Mouse (Mus musculus) hindbrain, embryonic 14.5 days (tissue): ENCODE measurements around the gene Ddah2. TPM values are rescaled to one million over a fixed set of nuclear protein-coding genes. Genes with fewer than 3 reads are reported as not detected.

Source experiments
- ATAC-seq: fragments of 200-750 bp; cut with Nextera tagmentation; 2 replicates; pipeline ENCODE4 v1.8.0; 2017; ENCODE audit warnings: moderate number of reproducible peaks, mild to moderate bottlenecking, moderate TSS enrichment, moderate library complexity; ENCODE audit not compliant: low FRiP score
- DNase-seq: peaks from one replicate; pipeline ENCODE4 v3.0.0-alpha.2; 2015; ENCODE audit warnings: low spot score
- H3K27ac ChIP-seq: fragments of 300-500 bp; sonication (generic); 2 replicates; pipeline ENCODE4 v1.5.1; 2014; ENCODE audit warnings: mild to moderate bottlenecking, moderate library complexity
- H3K27me3 ChIP-seq: fragments of 300-500 bp; sonication (generic); 2 replicates; pipeline ENCODE4 v1.6.1; 2014; ENCODE audit warnings: mild to moderate bottlenecking, low read length, mixed read lengths; ENCODE audit not compliant: control insufficient read depth, insufficient read depth
- H3K36me3 ChIP-seq: fragments of 300-500 bp; sonication (generic); replicated peaks from 2 replicates; pipeline ENCODE4 v1.6.1; 2014; ENCODE audit not compliant: control insufficient read depth, insufficient read depth
- H3K4me1 ChIP-seq: fragments of 300-500 bp; sonication (generic); replicated peaks from 2 replicates; pipeline ENCODE4 v1.6.1; 2014; ENCODE audit warnings: antibody characterized with exemption, low read length, mixed read lengths; ENCODE audit not compliant: control insufficient read depth, insufficient read depth
- H3K4me2 ChIP-seq: fragments of 300-500 bp; sonication (generic); replicated peaks from 2 replicates; pipeline ENCODE4 v1.6.1; 2014; ENCODE audit warnings: mild to moderate bottlenecking, moderate library complexity
- H3K4me3 ChIP-seq: fragments of 300-500 bp; sonication (generic); replicated peaks from 2 replicates; pipeline ENCODE4 v1.5.1; 2014; ENCODE audit warnings: mild to moderate bottlenecking, low read length
- H3K9ac ChIP-seq: fragments of 300-500 bp; sonication (generic); 2 replicates; pipeline ENCODE4 v1.6.1; 2014
- H3K9me3 ChIP-seq: fragments of 300-500 bp; sonication (generic); 2 replicates; pipeline ENCODE4 v1.6.1; 2016; ENCODE audit warnings: low read length; ENCODE audit not compliant: control insufficient read depth
- WGBS: fragments of 180-500 bp; shearing (Covaris S2); extraction: QIAGEN DNeasy Blood & Tissue Kit; methylation state at CpG from one replicate; pipeline ENCODE4 v1.1.7; 2014; 5-methylcytosine and 5-hydroxymethylcytosine counted together
- polyA plus RNA-seq: library from polyadenylated mRNA; unstranded; fragments of >200 nt; fragmentation: Nextera tagmentation; extraction: Ambion mirVana; gene quantifications from 2 replicates; pipeline ENCODE4 v1.2.1, GENCODE M21; 2014

Gene Ddah2
- polyA plus RNA-seq = 295 and 328 TPM in 2 replicates

- H3K4me3 ChIP-seq = peak within 1 kb of the TSS; percentile 85
- H3K9ac ChIP-seq = peak within 1 kb of the TSS; percentile 88
- H3K27ac ChIP-seq = peak within 1 kb of the TSS; percentile 88
- DNase-seq (peak; percentile 85), ATAC-seq (peak; percentile 92)
- WGBS = under 1% methylated on average over 56 of the region's 57 CpGs
- H3K4me2 ChIP-seq = peak within 1 kb of the TSS; percentile 66
- peaks cover 6% of the 10 kb centered on the region for H3K27me3 ChIP-seq
- peaks cover 13% of the 10 kb centered on the region for H3K4me1 ChIP-seq
- H3K9me3 ChIP-seq = no peaks in the 10 kb centered on the region
- peaks cover 40% of the 10 kb centered on the region for H3K36me3 ChIP-seq
These were observed at the start of gene Ddah2 for GRCm38 (mm10) chr17:35058911-35059892. Ddah2 (plus strand) TSS chr17:35059035.

DNA sequence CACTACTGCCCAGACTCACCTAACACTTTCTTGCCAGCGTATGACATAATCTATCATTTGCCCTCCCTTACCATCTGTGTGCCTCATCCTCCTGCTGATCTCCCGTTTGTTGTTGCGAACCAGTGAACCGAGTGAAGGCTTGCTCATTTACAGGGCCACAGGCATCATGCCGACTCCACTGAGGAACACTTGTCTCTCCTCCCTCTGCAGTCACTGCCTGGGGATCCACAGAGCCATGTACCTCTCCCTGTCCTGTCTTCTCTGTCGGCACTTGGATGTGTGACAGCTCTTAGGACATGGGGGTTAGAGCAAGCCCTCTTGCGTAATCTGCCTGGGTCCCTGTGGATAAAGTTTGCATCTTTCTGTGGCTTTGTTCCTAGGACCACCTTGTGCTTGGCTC is 49.2 kb upstream of the Ddah2 start:
- H3K4me3 ChIP-seq = no peak overlapping the region
- peaks cover 98% of the 10 kb centered on the region for H3K36me3 ChIP-seq
- no peak for DNase-seq
- WGBS = 84% methylated on average over 7 of the region's 7 CpGs
- ATAC-seq = no peak
- no peak overlapping the region for H3K27ac ChIP-seq
- no peaks in the 10 kb centered on the region for H3K4me1 ChIP-seq
- H3K27me3 ChIP-seq = no peaks in the 10 kb centered on the region
- no peaks in the 10 kb centered on the region for H3K9me3 ChIP-seq
- H3K4me2 ChIP-seq = no peak overlapping the region
- H3K9ac ChIP-seq = no peak overlapping the region

DNA sequence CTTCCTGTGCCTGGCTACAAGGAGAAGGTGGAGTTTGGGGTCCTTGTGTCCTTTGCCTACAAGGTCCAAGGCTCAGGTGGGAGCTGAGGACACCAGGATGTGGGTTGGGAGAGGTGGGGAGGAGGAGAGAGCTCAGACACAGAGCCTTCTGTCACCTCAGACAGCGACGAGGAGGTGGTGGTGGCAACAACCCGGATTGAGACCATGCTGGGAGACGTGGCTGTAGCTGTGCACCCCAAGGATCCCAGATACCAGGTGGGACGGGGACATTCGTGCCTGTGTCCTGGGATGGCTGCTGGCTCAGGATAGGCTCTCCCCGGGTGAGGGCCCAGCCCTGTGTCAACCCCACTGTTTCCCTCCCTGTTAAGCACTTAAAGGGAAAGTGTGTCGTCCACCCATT is 47.4 kb upstream of the Ddah2 start:
- H3K9me3 ChIP-seq = no peaks in the 10 kb centered on the region
- WGBS = 92% methylated on average over 8 of the region's 8 CpGs
- no peak overlapping the region for H3K4me2 ChIP-seq
- no peak overlapping the region for H3K4me3 ChIP-seq
- no peaks in the 10 kb centered on the region for H3K4me1 ChIP-seq
- H3K27me3 ChIP-seq = no peaks in the 10 kb centered on the region
- H3K36me3 ChIP-seq = peaks cover 100% of the 10 kb centered on the region
- no peak for DNase-seq
- ATAC-seq = no peak
- no peak overlapping the region for H3K9ac ChIP-seq
- H3K27ac ChIP-seq = no peak overlapping the region

DNA sequence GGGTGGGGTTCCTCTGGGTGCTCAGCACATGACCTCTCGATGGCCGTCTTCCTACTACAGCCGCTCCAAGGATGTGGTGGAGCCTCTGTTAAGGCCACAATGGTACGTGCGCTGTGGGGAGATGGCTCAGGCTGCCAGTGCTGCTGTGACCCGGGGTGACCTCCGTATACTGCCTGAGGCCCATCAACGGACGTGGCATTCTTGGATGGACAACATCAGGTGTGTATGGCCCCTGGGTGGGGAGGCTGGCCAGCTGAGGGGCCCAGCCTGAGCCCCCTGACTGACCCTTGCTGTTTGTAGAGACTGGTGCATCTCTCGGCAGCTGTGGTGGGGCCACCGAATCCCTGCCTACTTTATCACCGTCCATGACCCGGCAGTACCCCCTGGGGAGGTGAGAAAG is 46.4 kb upstream of the Ddah2 start:
- Histone ChIP-seq H3K27ac (no peak overlapping the region), H3K4me2 (no peak overlapping the region), H3K9me3 (no peaks in the 10 kb centered on the region), H3K4me3 (no peak overlapping the region), H3K9ac (no peak overlapping the region), H3K27me3 (no peaks in the 10 kb centered on the region), H3K36me3 (peaks cover 95% of the 10 kb centered on the region), H3K4me1 (no peaks in the 10 kb centered on the region)
- 90% methylated on average over 13 of the region's 13 CpGs for WGBS
- DNase-seq (no peak), ATAC-seq (no peak)

- ATAC-seq = no peak
- H3K9me3 ChIP-seq = no peaks in the 10 kb centered on the region
These were observed 45.6 kb upstream of the Ddah2 start for GRCm38 (mm10) chr17:35013221-35013620.

GRCm38 (mm10) chr17:35015296-35015695 is 43.5 kb upstream of the Ddah2 start:
- Histone ChIP-seq H3K4me3 (no peak overlapping the region), H3K4me1 (no peaks in the 10 kb centered on the region), H3K9ac (no peak overlapping the region), H3K27ac (no peak overlapping the region), H3K9me3 (no peaks in the 10 kb centered on the region), H3K36me3 (peaks cover 66% of the 10 kb centered on the region), H3K27me3 (no peaks in the 10 kb centered on the region), H3K4me2 (no peak overlapping the region)
- WGBS = 94% methylated on average over 16 of the region's 16 CpGs
- ATAC-seq (no peak), DNase-seq (no peak)

More at GRCm38 (mm10) chr17:35013221-35013620, 45.6 kb upstream of the Ddah2 start:
- H3K4me2 ChIP-seq = no peak overlapping the region
- WGBS = 93% methylated on average over 6 of the region's 6 CpGs
- H3K36me3 ChIP-seq = peaks cover 87% of the 10 kb centered on the region
- H3K4me1 ChIP-seq = no peaks in the 10 kb centered on the region
- no peak for DNase-seq
- H3K9ac ChIP-seq = no peak overlapping the region
- H3K4me3 ChIP-seq = no peak overlapping the region
- H3K27ac ChIP-seq = no peak overlapping the region
- H3K27me3 ChIP-seq = no peaks in the 10 kb centered on the region

- H3K27me3 ChIP-seq = no peaks in the 10 kb centered on the region
- 49% methylated on average over 12 of the region's 12 CpGs for WGBS
These were observed 42.5 kb upstream of the Ddah2 start, which contains the start of gene Vwa7 for GRCm38 (mm10) chr17:35016376-35016775. Vwa7 (plus strand) TSS chr17:35016579.

DNA sequence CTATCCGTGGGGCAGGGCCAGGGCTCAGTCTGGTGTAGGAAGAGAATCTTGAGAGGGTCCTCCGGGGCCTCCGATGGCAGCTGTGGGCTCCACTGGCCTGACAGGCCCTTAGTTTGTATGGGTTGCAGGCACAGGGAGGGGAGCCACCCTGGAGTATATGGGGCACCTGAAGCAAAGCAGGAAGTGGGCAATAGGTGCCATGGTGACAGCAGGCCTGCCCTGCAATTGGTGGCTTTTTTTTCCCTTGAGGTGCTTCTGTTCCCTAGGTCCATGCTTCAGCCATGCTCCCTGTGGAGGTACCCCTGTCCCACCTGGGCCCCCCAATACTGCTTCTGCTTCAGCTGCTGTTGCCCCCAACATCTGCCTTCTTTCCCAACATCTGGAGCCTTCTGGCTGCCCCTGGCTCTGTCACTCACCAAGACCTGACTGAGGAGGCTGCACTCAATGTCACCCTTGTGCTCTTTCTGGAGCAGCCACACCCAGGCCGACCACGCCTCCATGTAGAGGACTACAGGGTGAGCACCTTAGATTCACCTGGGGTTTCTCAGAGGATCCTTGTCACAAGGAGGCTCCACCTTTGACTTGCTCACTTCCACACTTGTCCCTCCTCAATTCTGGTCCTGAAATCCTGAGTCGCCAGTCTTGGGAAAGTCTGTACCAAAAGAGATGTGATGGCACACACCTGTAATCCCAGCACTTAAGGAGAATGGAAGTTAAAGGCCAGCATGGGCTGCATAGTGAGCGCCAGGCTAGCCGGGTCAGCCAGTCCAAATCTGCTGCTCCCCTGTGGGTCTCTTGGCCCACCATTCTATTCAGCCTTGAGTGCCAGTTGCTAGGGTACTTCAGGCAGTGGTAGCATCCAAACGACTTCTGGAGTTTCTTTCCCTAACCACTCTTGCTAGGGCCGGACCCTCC is 41.8 kb upstream of the Ddah2 start:
- no peak for DNase-seq
- Histone ChIP-seq H3K27ac (no peak overlapping the region), H3K9ac (no peak overlapping the region), H3K4me3 (no peak overlapping the region), H3K27me3 (no peaks in the 10 kb centered on the region), H3K36me3 (peaks cover 49% of the 10 kb centered on the region), H3K4me2 (no peak overlapping the region), H3K4me1 (no peaks in the 10 kb centered on the region), H3K9me3 (no peaks in the 10 kb centered on the region)
- no peak for ATAC-seq
- WGBS = 81% methylated on average over 10 of the region's 10 CpGs

More at GRCm38 (mm10) chr17:35016376-35016775, 42.5 kb upstream of the Ddah2 start, which contains the start of gene Vwa7:
- peak; percentile 51; the same call in 1 of the 2 replicates for ATAC-seq
- peak; percentile 59 for DNase-seq
- no peak within 1 kb of the TSS for H3K4me2 ChIP-seq
- H3K36me3 ChIP-seq = peaks cover 55% of the 10 kb centered on the region
- no peak within 1 kb of the TSS for H3K4me3 ChIP-seq
- no peaks in the 10 kb centered on the region for H3K9me3 ChIP-seq
- H3K27ac ChIP-seq = no peak within 1 kb of the TSS
- 0 out of 2 replicates have a peak within 1 kb of the TSS, but pooled peaks have one; percentile 10 for H3K9ac ChIP-seq
- no peaks in the 10 kb centered on the region for H3K4me1 ChIP-seq

- DNase-seq = no peak
- Histone ChIP-seq H3K9me3 (no peaks in the 10 kb centered on the region), H3K36me3 (peaks cover 43% of the 10 kb centered on the region), H3K4me2 (no peak overlapping the region), H3K4me1 (no peaks in the 10 kb centered on the region), H3K9ac (no peak overlapping the region), H3K27ac (no peak overlapping the region), H3K27me3 (no peaks in the 10 kb centered on the region), H3K4me3 (no peak overlapping the region)
- WGBS = 69% methylated on average over 14 of the region's 14 CpGs
- no peak for ATAC-seq
These were observed 41.2 kb upstream of the Ddah2 start for GRCm38 (mm10) chr17:35017706-35018030.
